Mouse (Mus musculus): Measurements from ENCODE around the gene Chdh.

Gene Chdh

GRCm38 (mm10) chr14:30066752-30067151 lies 57.9 kb downstream of the Chdh start:
- no peak for DNase-seq

- DNase-seq: no peak
Measured at GRCm38 (mm10) chr14:30068566-30068965, 59.7 kb downstream of the Chdh start.

GRCm38 (mm10) chr14:30075268-30075887 lies 66.6 kb downstream of the Chdh start:
- peak; percentile 73 for DNase-seq

GRCm38 (mm10) chr14:30078115-30078808 lies 69.4 kb downstream of the Chdh start:
- DNase-seq: no peak

- no peak for DNase-seq
Measured at GRCm38 (mm10) chr14:30079729-30080128, 70.9 kb downstream of the Chdh start.
